Mouse (Mus musculus) small intestine, adult 2 months (tissue): ENCODE measurements around the gene Saal1.

Experiments used
- CTCF ChIP-seq: fragments of 200-500 bp; IDR thresholded peaks from 2 replicates; pipeline ENCODE4 v1.5.1; 2012; ENCODE audit warnings: low read depth, mild to moderate bottlenecking, control low read depth, inconsistent platforms, low read length, moderate library complexity, mixed read lengths; ENCODE audit not compliant: insufficient replicate concordance, insufficient read length; ENCODE audit errors: extremely low read depth
- POLR2A ChIP-seq: fragments of 200-500 bp; IDR thresholded peaks from 2 replicates; pipeline ENCODE4 v1.6.1; 2012; ENCODE audit warnings: low read depth, mild to moderate bottlenecking, control low read depth, inconsistent platforms, low read length, moderate library complexity

GRCm38 (mm10) chr7:46675886-46676285 is 34.6 kb downstream of the Saal1 start:
- no peak for TF ChIP-seq CTCF
- no peak for TF ChIP-seq POLR2A
